Mouse (Mus musculus) olfactory bulb, adult 2 months (tissue): ENCODE results near the gene N4bp3.

ENCODE experiments used
- CTCF ChIP-seq: fragments of 200-500 bp; IDR thresholded peaks from 2 replicates; pipeline ENCODE4 v1.5.1; 2012; ENCODE audit warnings: low read depth, mild to moderate bottlenecking, low read length, moderate library complexity; ENCODE audit not compliant: insufficient read depth
- POLR2A ChIP-seq: fragments of 200-500 bp; IDR thresholded peaks from 2 replicates; pipeline ENCODE4 v1.6.1; 2012; ENCODE audit warnings: mild to moderate bottlenecking, low read depth, low read length, moderate library complexity; ENCODE audit not compliant: insufficient read depth

- TF ChIP-seq CTCF (no peak), POLR2A (no peak)
Measured at GRCm38 (mm10) chr11:51643202-51643601, 7.4 kb downstream of the N4bp3 start.
